Mouse (Mus musculus) testis, adult 2 months (tissue): Measurements from ENCODE around the gene Mybbp1a. TPM values are rescaled to one million over a fixed set of nuclear protein-coding genes. Genes with fewer than 3 reads are reported as not detected.

Source experiments
- H3K27ac ChIP-seq: fragments of 200-500 bp; 2 replicates; pipeline ENCODE4 v1.5.1; 2012; ENCODE audit warnings: low read depth, low read length; ENCODE audit not compliant: control insufficient read depth, insufficient read depth
- H3K27me3 ChIP-seq: fragments of 200-500 bp; 2 replicates; pipeline ENCODE4 v1.6.1; 2012; ENCODE audit warnings: mild to moderate bottlenecking, low read length, moderate library complexity; ENCODE audit not compliant: control insufficient read depth, insufficient read depth
- H3K36me3 ChIP-seq: fragments of 200-500 bp; 2 replicates; pipeline ENCODE4 v1.6.1; 2012; ENCODE audit warnings: mild to moderate bottlenecking, low read length; ENCODE audit not compliant: control insufficient read depth, insufficient read depth
- H3K4me1 ChIP-seq: fragments of 200-500 bp; 2 replicates; pipeline ENCODE4 v1.6.1; 2012; ENCODE audit warnings: low read length; ENCODE audit not compliant: control insufficient read depth, insufficient read depth
- H3K4me3 ChIP-seq: fragments of 200-500 bp; 2 replicates; pipeline ENCODE4 v1.5.1; 2012; ENCODE audit warnings: low read depth, mild to moderate bottlenecking, low read length, moderate library complexity, mixed read lengths; ENCODE audit not compliant: control insufficient read depth
- CTCF ChIP-seq: fragments of 200-500 bp; IDR thresholded peaks from 2 replicates; pipeline ENCODE4 v1.5.1; 2012; ENCODE audit warnings: low read depth, mild to moderate bottlenecking, inconsistent platforms, low read length, moderate library complexity; ENCODE audit not compliant: control insufficient read depth, insufficient read depth, insufficient replicate concordance
- POLR2A ChIP-seq: fragments of 200-500 bp; IDR thresholded peaks from 2 replicates; pipeline ENCODE4 v1.6.1; 2012; ENCODE audit warnings: low read depth, mild to moderate bottlenecking, inconsistent platforms, low read length, moderate library complexity; ENCODE audit not compliant: control insufficient read depth
- polyA plus RNA-seq: library from polyadenylated mRNA; depleted of rRNA; stranded (reverse); fragments of >200 nt; gene quantifications from 2 replicates; pipeline ENCODE4 v1.2.3, GENCODE M21; 2012

The Mybbp1a gene
- polyA plus RNA-seq, 1 experiment = 13.6 TPM

GRCm38 (mm10) chr11:72401068-72401467 lies 40.1 kb upstream of the Mybbp1a start:
- Histone ChIP-seq H3K36me3 (no peaks in the 10 kb centered on the region), H3K4me3 (no peak overlapping the region), H3K27ac (no peak overlapping the region), H3K27me3 (no peaks in the 10 kb centered on the region), H3K4me1 (no peaks in the 10 kb centered on the region)
- TF ChIP-seq POLR2A = no peak
- no peak for TF ChIP-seq CTCF

- Histone ChIP-seq H3K4me3 (no peak overlapping the region), H3K4me1 (no peaks in the 10 kb centered on the region), H3K27me3 (no peaks in the 10 kb centered on the region), H3K36me3 (no peaks in the 10 kb centered on the region), H3K27ac (no peak overlapping the region)
- TF ChIP-seq POLR2A (no peak), CTCF (no peak)
These were observed 39.1 kb upstream of the Mybbp1a start for GRCm38 (mm10) chr11:72402017-72402416.

GRCm38 (mm10) chr11:72402969-72403368 lies 38.2 kb upstream of the Mybbp1a start:
- Histone ChIP-seq H3K4me1 (no peaks in the 10 kb centered on the region), H3K36me3 (no peaks in the 10 kb centered on the region), H3K27me3 (no peaks in the 10 kb centered on the region), H3K4me3 (no peak overlapping the region), H3K27ac (no peak overlapping the region)
- TF ChIP-seq POLR2A (no peak), CTCF (no peak)

GRCm38 (mm10) chr11:72405532-72405931 lies 35.6 kb upstream of the Mybbp1a start:
- no peaks in the 10 kb centered on the region for H3K36me3 ChIP-seq
- TF ChIP-seq POLR2A (no peak), CTCF (no peak)
- no peak overlapping the region for H3K27ac ChIP-seq
- H3K4me3 ChIP-seq = no peak overlapping the region
- peaks cover 6% of the 10 kb centered on the region for H3K4me1 ChIP-seq
- H3K27me3 ChIP-seq = no peaks in the 10 kb centered on the region

GRCm38 (mm10) chr11:72406079-72406675 lies 35.0 kb upstream of the Mybbp1a start:
- TF ChIP-seq POLR2A = no peak
- no peak for TF ChIP-seq CTCF
- no peaks in the 10 kb centered on the region for H3K36me3 ChIP-seq
- H3K4me1 ChIP-seq = peaks cover 12% of the 10 kb centered on the region
- no peaks in the 10 kb centered on the region for H3K27me3 ChIP-seq
- no peak overlapping the region for H3K27ac ChIP-seq
- no peak overlapping the region for H3K4me3 ChIP-seq

GRCm38 (mm10) chr11:72407081-72407480 lies 34.1 kb upstream of the Mybbp1a start:
- Histone ChIP-seq H3K4me3 (no peak overlapping the region), H3K27ac (no peak overlapping the region), H3K4me1 (peaks cover 19% of the 10 kb centered on the region), H3K27me3 (no peaks in the 10 kb centered on the region), H3K36me3 (no peaks in the 10 kb centered on the region)
- no peak for TF ChIP-seq CTCF
- TF ChIP-seq POLR2A = no peak

GRCm38 (mm10) chr11:72407574-72407973 lies 33.6 kb upstream of the Mybbp1a start:
- Histone ChIP-seq H3K4me1 (peaks cover 19% of the 10 kb centered on the region), H3K27me3 (no peaks in the 10 kb centered on the region), H3K36me3 (no peaks in the 10 kb centered on the region), H3K4me3 (no peak overlapping the region), H3K27ac (no peak overlapping the region)
- TF ChIP-seq POLR2A (no peak), CTCF (no peak)
